Mouse (Mus musculus): ENCODE measurements around the gene Tbc1d17.

The Tbc1d17 gene

DNA sequence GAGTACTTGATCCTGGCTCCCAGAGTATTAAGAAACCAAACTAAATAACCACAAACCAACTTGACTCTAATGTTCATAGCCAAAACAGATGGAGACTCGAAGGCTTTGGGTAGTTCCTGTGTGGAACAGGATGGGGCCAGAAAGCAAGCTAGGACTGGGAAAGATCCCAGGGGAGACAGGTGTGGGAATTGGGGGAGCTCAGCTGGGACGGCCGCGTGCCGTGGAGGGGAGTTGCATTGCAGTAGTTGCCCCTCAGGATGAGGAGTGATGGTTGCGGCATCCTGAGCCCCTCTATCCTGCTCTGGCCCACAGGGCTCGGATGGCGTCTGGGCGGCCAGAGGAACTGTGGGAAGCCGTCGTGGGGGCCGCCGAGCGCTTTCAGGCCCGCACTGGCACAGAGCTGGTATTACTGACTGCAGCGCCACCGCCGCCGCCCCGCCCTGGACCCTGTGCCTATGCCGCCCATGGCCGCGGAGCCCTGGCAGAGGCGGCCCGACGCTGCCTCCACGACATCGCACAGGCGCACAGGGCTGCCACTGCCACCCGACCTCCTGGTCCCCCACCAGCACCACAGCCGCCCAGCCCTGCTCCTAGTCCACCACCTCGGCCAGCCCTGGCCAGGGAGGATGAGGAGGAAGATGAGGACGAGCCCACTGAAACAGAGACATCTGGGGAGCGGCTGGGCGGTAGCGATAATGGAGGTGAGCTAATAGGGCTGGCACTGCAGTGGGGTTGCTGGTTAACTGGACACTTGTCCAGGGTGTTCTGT is 3.6 kb upstream of the Tbc1d17 start:
- DNase-seq, result peak; percentile 95

DNA sequence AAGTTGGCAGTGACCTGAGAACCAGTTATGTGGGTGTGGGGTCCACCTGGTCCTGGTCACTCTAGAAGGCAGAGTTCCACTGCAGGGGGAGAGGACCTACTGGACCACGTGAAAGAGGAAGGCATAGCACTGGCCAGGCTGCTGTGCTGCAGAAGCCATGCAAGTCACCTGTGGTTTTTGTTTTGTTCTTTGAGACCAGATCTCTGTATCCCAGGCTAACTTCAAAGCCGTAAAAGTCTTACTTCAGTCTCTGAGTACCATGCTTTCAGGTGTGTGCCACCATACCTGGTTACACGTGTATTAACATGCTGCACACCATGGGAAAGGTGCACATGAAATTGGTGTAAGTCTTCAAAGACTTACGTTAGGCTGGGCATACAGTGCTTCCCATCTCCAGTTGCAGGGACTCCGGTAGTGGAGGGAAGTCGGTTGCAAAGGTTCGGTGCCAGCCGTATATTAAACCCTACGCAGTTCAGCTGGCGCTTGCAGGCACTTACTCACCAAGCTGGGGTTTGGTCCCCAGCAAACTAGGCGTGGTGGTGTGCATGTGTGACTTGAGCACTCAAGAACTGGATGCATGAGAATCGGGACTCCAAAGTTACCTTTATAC is 2.9 kb upstream of the Tbc1d17 start:
- no peak for DNase-seq

DNA sequence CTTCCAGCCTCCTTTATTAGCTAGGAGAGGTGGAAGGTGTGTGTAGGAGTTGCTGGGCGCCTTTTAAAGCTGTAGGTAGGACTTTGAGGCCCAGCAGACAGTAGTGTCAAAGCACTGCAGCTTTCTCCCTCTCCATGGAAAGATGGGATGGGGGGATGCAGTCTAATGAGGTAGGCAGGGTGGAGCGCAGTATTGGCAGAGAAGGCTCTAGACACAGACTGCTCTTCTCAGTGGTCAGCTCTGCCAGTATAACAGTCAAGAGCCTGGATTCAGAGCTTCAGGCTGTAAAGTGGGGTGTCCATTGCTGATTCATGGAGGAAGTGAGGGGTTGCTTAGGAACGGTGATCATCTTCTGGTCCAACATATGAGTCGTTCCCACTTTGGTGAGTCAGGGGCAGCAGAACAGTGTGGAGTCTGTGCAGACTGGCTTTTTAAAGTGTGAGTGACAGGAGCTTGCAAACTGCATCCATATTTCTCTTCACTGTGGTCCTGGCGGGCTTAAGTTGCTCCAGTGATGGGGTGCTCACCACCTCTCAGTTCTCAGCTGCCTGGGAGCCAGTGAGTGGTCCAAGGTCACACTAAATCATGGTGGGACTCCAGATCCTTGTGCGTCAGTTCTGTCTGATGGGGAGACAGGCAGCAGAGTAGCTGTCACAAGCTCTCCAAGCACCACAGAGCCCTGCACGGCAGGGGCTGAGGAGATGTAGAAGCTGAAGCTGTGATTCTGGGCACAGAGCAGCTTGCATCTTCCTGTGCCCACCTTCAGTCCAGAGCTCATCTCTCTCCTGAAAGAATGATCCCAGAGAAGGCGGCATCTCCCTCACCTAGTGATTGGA is 2.1 kb upstream of the Tbc1d17 start:
- DNase-seq, result peak; percentile 95

DNA sequence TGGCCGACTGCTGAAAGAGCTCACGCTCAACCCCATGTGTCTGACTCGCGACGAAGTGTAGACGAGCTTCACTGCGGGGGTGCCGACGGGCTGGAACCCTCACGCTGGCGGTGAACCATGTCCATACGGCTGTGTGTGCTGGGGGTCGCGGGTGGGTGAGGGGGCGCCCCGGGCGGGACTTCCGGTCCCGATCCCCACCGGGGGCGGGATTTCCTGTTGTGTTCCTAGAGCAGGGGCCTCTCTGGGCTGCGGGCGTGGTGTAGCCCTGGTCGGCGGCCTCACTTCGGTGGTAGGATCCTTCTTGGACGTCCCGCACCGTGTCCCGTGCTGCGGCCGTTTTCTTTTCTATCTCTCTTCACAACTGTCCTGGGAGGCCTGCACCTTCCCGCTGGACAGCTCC is 1.3 kb upstream of the Tbc1d17 start:
- peak; percentile 98 for DNase-seq

DNA sequence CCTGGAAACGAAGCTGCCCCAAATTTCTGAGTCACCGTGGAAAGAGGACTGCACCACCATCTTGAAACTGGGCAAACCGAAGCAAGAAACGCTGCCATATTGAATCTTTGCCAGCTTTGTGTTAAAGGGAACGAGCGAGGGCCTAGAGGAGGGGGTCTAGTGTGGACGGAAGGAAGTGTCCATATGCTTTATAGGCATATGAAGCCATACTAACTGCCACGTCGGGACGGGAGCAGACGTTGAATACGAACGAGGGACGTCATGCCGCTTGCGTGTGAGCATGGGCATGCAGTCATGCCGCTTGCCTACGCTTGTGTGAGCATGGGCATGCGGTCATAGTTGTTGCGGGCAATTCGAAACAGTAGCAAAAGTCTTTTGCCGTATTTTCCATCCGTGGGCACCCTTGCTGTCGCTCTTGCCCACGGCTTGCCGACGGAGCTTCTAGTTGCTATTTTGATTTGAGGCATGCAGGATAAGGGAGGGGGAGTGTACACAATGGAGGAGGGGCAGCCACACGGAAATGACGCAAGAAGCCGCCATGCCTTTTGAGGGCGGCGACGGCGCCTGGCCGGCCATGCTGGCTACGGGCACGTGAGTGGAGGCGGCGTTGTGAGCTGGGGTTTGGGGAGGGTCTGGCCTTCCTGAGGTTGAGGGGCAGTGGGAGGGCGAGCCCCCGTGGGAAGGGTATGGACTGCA is 685 bp upstream of the Tbc1d17 start:
- peak; percentile 99 for DNase-seq

DNA sequence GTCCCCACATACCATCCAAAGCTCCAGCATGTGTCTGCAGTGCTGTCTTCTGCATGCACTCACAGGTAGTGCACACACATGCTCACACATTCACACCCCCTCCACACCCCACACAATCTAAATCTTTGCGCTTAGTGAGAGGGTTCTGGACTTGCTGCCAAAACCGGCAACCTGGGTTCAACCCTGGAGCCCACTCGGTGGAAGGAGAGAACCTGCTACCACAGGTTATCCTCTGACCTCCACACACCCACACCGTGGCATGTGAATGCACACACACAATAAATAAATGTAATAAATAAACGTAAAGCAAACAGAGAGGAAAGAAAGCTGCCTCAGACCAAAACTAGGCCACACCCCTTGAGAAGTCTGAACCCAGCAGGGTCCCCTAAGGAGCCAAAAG is 1.1 kb downstream of the Tbc1d17 start:
- peak; percentile 96 for DNase-seq

DNA sequence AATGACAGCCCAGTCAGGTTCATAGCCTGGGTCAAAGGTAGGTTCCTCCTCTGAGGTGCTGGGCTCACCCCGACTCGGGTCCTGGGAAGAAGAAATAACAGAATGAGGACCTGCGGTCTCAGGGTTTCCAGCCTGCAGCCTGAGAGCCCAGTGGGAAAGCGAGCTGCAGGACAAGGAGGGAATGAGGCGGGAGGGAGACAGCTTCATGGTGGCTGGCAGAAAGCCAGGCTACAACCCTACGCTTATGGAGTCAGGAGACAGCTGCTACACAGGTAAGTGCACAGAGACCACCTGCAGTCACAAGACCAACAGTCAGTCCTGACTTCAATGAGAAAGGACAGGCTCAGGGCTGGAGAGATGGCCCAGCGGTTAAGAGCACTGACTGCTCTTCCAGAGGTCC is 2.1 kb downstream of the Tbc1d17 start:
- peak; percentile 93 for DNase-seq

DNA sequence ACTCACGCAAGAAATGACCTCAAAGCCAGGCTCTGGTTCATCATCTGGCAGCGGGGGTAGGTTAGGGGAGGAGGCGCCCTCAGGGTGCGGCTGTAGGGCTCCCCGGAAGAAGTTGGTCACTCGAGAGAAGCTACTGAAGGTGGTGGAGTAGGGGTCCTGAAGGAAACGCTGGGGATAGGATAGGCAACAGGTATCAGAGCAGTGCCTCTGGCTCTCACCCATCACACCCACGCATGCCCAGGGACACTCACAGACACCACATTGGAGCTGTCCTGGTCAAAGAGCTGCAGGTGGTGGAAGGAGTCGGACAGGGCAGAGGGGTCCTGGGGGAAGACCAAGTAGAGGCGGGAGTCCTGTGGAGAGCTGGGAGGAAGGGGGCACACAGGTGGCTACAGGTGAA is 3.9 kb downstream of the Tbc1d17 start:
- DNase-seq, result no peak

DNA sequence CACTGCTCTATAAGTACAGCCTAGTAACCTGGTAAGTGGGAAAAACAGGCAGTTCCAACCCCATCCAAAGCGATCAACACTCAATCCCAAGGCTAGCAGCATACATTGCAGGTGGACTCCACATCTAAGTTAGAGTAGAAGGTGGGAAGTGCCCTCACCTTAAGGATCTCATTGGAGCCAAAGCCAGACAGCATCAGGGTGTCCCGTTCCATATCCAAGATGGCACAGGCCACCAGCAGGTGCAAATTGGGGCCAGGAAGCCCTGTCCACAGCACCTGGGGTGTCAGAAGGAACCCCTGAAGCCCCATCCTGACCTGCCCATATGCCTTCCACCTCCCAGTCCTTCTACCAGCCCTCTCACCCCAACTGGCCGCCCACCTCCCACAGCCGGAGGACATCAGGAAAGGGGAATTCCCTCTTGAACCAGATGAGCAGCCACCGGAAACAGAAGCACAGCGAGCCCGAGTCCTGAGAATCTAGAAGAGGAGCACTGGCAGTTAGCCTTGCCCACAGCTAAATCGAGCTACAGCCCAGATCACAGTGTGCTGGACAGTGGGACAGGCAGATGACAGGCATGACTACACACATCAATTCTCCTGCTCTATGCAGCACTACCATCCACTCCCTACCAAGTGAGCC is 6.9 kb downstream of the Tbc1d17 start:
- peak; percentile 92 for DNase-seq

DNA sequence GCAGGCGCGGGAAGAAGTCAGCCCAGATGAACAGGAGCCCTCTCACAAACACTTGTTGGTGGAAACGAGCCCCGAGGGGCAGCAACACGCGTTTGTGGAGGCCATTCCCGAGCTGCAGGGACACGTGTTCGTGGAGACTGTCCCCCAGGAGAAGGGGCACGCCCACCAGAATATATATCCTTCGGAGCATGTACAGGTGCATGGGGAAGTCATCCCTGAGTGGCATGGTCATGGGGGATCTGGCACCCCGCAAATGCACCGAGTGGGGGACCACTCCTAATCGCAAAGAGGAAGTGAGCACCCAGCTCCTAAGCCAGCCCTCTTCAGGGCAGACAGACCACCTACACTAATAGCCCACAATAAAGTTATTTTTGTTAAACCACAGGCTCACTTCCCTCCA is 8.5 kb downstream of the Tbc1d17 start:
- peak; percentile 93 for DNase-seq

DNA sequence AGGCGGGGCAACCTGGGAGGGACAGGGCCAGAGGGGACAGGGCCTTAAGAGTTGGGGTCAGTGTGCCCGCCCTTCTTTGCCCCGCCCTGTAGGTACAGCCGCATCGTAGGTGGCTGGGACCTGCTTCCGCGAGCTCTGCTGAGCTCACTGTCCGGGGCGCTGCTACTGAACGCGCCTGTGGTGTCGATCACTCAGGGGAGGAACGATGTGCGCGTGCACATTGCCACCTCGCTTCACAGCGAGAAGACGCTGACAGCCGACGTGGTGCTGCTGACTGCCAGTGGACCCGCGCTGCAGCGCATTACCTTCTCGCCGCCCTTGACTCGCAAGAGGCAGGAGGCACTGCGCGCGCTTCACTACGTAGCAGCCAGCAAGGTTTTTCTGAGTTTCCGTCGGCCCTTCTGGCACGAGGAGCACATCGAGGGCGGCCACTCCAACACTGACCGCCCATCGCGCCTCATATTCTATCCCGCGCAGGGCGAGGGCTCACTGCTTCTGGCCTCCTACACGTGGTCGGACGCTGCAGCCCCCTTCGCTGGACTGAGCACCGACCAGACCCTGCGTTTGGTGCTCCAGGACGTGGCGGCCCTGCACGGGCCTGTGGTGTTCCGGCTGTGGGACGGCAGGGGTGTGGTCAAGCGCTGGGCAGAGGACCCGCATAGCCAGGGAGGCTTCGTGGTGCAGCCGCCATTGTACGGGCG is 9.2 kb downstream of the Tbc1d17 start:
- DNase-seq, result peak; percentile 96

DNA sequence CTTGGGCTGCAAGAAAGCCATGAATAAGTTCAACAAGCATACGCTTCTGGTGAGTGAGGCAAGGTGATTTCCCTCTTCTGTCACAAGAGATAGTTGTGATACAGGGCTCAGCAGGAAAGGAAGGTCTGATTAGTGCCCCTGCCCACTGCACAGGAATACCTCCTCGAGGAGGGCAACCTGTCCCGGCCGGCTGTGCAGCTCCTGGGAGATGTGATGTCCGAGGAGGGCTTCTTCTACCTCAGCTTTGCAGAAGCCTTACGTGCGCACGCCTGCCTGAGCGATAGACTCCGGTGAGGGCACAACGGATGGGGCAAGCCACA is 9.7 kb downstream of the Tbc1d17 start:
- peak; percentile 92 for DNase-seq

DNA sequence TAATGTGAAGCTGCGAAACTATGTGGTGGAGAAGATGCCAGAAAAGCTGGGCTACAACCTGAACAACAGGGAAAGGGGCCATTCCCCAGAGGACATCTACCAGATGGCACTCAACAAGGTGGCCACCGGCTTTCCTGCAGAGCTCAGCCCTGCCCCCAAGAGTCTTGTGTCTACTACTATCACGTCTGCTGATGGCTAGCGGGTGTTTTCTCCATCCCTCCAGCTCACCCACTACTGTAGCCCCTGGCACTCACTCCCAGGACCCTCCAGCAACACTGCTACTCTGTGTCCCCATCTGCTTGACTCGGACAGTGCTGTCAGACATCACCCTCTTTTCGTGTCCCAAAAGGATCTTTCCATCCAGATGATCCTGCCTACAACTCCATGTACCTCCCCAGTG is 10.8 kb downstream of the Tbc1d17 start:
- DNase-seq, result no peak

DNA sequence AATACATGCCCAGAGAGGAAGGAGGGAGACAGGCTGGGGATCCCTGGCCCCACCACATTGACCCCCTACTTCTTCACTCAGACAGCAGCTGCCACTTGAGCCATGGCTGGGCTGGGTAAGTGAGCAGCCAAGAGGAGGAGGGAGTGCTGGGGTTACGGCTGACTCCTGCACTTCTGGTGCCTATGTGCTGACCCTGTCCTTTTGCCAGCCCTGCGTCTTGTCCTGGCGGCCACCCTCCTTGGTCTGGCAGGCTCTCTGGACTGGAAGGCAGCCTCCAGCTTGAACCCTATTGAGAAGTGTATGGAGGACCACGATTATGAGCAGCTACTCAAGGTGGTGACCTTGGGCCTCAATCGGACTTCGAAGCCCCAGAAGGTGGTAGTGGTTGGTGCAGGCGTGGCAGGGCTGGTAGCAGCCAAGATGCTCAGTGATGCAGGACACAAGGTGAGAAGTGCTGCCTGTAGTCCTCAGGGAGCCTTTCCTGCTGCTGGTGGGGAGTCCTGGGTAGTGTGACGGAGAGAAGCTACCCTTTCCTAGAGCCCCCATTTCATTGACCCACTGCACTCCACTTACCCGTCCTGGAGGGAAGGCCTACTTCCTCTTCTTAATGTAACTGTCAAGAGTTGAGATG is 12.3 kb downstream of the Tbc1d17 start:
- peak; percentile 92 for DNase-seq

DNA sequence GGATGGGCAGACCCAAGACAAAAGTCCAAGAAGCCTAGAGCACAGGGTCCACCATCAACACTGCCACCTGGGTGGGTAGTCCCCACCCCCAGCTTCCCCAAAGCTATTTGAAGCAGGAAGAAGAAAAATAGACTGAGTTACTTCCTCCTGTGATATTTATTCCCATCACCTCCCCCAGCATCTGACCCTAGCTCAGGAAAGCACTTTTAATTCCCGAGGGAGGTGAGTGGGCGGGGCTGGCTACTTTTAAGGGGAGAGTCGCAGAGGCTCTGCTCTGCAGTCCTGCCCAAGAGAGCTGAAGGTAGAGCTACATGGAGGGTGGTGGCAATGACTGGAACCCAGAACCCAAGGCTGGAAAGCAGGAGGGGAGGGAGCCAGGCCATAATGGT is 12.9 kb downstream of the Tbc1d17 start:
- DNase-seq, result peak; percentile 96

DNA sequence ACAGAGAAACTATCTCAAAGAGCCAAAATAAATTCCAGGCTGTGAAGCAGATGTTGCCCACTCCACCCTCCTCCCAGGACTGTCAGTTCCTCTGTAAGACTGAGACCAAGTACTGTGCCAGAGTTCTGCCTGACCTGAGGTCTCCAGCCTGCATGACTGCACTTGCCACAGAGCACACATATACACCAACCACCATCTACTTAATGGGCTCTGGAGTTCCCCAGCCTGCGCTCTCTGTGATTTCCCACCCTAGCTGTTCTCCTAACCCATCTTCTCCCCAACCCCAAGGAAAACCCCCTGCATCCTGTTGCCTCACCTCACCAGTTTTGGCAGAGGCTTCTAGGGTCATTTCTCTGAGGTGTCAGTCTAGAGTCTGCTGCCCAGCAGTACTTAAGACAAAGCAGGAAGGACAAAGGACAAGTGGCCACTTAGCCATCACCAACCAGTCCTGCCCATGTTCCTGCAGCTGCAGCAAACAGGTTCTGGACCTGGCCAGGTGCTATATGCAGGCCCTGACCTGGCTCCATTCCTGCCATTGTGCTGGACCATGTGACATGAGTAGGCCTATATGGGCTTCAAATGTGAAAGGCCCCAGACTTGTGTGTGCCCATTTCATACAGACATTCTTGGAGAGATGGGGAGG is 13.4 kb downstream of the Tbc1d17 start:
- no peak for DNase-seq

DNA sequence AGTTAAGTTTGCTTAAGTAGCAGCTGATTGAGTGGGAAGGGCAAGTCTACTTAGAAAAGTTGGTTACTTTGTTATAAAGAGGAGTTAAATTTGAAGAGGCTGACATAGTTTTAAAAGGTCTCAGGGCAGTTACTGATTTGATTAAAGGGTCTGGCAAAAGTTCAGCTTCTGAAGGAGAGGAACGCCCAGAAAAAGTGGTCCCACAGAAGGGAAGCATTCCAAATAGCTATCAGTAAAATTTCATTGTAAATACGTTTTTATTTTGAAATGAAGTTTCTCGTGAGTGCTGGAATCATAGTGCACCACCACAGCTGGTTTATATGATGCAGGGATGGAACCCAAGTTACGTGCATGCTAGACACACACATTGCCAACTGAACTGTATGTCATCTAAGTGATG is 16.1 kb downstream of the Tbc1d17 start:
- DNase-seq, result no peak

DNA sequence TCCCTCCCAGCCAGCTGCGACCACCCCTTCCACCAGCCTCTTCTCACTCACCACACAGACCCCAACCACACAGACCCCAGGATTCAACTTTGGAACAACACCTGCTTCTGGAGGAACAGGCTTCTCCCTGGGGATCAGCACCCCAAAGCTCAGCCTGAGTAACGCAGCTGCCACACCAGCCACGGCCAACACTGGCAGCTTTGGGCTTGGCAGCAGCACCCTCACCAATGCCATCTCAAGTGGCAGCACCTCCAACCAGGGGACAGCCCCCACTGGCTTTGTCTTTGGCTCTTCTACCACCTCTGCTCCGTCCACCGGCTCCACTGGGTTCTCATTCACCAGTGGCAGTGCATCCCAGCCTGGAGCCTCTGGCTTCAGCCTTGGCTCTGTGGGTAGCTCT is 20.2 kb downstream of the Tbc1d17 start:
- DNase-seq, result no peak

DNA sequence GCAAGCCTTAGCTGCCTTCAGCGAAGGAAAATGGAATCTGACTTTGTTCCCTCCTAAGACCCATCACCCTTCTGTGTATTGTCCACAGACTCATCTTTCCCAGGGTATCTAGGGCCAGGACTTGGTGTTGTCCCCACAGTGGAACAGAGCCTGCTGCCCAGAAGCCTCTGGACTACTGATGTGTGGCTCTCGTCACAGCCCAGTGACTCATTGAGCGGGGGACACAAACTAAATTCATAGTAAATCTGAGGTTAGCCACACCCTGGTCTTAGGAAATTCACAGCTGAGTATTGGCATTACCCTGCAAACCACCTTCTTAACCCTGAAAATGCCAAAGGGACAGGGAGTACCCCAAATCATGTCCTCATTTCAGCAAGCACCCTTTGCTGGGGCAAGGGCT is 22.1 kb downstream of the Tbc1d17 start:
- DNase-seq, result peak; percentile 86

DNA sequence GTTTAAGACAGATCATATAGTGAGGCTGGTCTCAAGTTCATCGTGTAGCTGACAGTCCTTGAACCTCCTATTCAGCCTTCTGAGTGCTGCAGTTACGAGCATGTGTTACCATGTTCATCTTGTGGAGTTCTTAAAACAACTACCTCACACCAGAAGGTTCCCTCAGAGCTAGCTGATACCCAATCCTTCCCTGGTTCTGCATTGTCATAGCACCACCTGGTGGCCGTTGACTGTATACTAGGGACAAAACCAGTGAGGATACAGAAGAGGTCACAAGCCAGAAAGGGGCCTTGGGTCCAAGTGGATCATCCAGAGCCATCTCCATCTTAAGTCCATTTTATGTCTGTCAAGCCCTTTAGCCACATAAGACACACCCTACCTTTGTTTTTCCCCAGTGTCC is 24.0 kb downstream of the Tbc1d17 start:
- DNase-seq, result peak; percentile 96

DNA sequence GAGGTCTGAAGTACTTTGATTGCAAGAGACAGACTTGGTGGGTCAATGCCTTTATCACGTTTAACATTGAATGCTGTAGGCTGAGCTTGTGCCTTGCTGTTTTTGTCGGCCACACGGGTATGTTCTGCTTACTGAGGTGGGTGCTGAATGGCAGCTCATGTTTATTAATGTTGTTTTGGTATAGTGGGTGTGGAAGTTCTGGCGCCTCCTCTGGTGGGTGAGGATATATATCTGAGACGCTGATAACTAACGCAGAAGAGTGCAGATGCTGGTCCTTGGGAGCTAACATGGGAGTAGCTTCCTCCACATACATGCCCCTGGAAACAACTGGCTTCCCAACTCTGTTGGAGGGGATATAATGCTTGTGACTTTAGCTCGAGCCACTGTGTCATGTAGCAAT is 25.5 kb downstream of the Tbc1d17 start:
- peak; percentile 81 for DNase-seq
